Mouse (Mus musculus) CH12F3 (cell line): ENCODE measurements around the gene Anapc15-ps.
"Not testable (repeated sequence)": the region's sequence is repeated elsewhere in the genome, so short reads cannot be mapped to it uniquely, and the experiment has no call there.

Experiments used
- in situ Hi-C: fragments of 300-500 bp; cut with MboI; formaldehyde crosslinking; loops from 2 replicates; pipeline ENCODE4 v1.14.3; 2020; ENCODE audit warnings: low sequenced_read_pairs

Gene Anapc15-ps

DNA sequence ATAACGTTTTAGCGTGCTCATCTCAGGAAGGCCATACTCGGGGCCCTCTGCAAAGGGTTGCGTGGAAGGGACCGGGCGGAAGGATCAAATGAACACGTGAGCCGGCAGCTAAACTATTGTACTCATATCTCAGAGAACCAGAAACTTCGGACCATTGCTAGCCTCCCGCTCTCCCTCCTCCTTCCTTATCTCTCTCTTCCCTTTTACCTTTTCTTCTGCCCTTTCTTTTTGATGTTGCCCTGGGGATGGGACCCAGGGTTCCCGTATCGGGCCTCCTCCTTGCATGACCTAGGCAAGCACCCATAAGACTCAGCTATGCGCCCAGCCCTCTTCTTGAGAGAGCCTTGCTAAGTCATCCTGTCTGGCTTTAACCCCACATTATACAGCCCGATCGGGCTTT lies 38.5 kb downstream of the Anapc15-ps start:
- in situ Hi-C loops, result no loop called here

DNA sequence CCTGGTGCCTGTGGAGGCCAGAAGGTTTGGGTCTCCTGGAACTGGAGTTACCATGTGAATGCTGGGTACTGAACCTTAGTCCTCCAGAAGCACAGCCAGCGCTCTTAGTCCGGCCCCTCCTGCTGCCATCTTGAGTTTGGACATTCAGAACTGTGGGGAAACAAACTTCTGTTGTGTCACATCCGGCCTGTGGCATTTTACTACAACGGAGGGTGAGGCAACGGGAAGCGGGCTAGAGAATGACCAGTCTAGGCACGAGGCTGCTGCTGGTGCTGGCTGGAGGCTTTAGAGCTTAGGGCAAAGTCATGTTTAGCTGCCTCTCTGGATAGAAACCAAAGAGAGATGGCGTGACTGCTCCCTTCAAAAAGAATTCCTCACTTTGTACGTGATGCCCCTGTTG lies 39.0 kb downstream of the Anapc15-ps start:
- in situ Hi-C loops, result no loop called here

GRCm38 (mm10) chr10:95631568-95631967 lies 41.7 kb downstream of the Anapc15-ps start:
- in situ Hi-C loops, result no loop called here

- in situ Hi-C loops, result no loop called here
Observed at GRCm38 (mm10) chr10:95630726-95631345, 42.4 kb downstream of the Anapc15-ps start.

DNA sequence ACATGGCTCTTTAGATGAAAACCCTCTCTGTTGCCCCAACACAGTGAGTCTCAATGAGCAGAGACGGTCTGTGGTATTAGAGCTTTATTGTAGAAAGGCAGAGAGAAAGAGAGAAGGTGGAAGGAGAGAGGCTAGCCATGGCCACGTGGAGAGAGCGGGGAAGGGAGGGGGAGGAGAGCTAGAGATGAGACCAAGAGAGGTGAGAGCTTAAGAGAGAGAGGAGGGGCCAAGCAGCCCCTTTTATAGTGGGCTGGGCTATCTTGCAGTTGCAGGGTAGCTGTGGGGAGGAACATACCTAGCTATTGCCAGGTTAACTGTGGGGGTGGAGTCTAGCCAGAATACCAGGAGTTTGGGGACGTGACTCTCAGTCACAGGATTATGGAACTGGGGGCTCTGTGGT lies 43.1 kb downstream of the Anapc15-ps start:
- in situ Hi-C loops, result not testable (repeated sequence)

DNA sequence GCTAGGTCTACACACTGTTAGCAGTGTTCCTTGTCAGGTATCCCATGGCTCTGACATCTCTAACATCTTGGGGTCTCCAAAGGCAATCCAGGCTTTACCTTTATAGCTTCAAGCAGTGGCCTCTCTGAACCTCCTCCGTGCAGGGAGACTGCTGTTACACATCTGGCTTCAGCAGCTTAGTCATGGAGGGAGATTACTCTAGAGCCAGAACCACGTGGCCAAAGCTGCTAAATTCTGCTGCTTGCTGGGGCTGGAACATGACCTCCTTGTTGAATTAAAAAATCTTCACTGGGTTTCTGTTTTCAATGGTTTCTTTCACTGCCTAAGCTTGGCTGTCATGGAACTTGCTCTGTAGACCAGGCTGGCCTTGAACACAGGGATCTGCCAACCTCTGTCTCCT lies 44.9 kb downstream of the Anapc15-ps start:
- in situ Hi-C loops, result no loop called here

DNA sequence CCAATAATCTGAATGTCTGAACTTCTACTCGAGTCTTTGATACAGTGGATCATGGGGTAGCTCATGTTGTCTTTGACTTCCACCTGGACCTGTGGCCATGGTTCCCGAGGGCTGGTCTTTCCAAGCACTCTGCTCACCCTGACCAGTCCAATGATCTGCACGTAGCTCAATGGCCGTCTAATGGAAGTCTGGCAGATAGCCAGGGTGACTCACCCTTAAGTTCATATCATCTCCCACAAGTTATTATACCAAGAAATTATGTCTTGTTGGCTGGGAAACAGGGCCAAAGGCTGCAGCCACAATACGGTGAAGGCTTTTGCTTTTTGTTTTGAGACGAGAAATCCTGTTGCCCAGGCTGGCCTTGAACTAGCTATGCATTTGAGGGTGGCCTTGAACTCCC lies 45.9 kb downstream of the Anapc15-ps start:
- in situ Hi-C loops, result no loop called here

GRCm38 (mm10) chr10:95625300-95625699 lies 48.0 kb downstream of the Anapc15-ps start:
- in situ Hi-C loops, result no loop called here

DNA sequence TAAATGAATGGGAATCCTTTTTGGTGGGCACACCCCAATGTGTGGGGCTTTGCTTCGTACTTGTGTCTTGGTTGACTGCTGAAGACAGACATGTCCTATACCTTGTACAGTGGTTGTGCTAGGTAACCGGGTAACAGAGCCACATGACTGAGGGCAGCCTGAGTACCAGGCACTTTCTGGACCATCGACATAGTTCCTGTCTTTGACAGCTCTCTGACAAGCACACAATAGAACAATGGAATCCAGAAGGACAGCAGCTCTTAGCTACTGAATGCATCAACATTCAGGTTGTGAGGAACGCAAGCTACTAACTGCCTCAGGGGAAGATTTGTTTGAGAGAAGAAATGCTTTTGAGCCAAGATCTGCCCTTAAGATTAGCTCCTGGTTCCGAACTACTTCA lies 49.2 kb downstream of the Anapc15-ps start:
- in situ Hi-C loops, result no loop called here

- in situ Hi-C loops, result no loop called here
Observed at GRCm38 (mm10) chr10:95623518-95623905, 49.7 kb downstream of the Anapc15-ps start.
